Mouse (Mus musculus) intestine, postnatal 0 days (tissue): ENCODE measurements at regions not wholly inside any gene's neighbourhood (a gene's known extent, or its start where the extent isn't known, plus 50 kb on each side); places are given as distances from the start of the nearest gene placed in this dataset.

Experiments used
- ATAC-seq: fragments of 200-750 bp; cut with Nextera tagmentation; 2 replicates; pipeline ENCODE4 v1.8.0; 2017; ENCODE audit warnings: mild to moderate bottlenecking, moderate TSS enrichment, moderate library complexity
- H3K27ac ChIP-seq: fragments of 300-500 bp; sonication (generic); 2 replicates; pipeline ENCODE4 v1.5.1; 2014; ENCODE audit warnings: mild to moderate bottlenecking, low read depth, low read length, moderate library complexity
- H3K27me3 ChIP-seq: fragments of 300-500 bp; sonication (generic); replicated peaks from 2 replicates; pipeline ENCODE4 v1.6.1; 2014; ENCODE audit warnings: low read length, mixed read lengths; ENCODE audit not compliant: control insufficient read depth, insufficient read depth
- H3K36me3 ChIP-seq: fragments of 300-500 bp; sonication (generic); 2 replicates; pipeline ENCODE4 v1.6.1; 2014; ENCODE audit warnings: mild to moderate bottlenecking, moderate library complexity; ENCODE audit not compliant: control insufficient read depth, insufficient read depth
- H3K4me1 ChIP-seq: fragments of 300-500 bp; sonication (generic); replicated peaks from 2 replicates; pipeline ENCODE4 v1.6.1; 2014; ENCODE audit warnings: antibody characterized with exemption, low read length, mixed read lengths; ENCODE audit not compliant: control insufficient read depth, insufficient read depth
- H3K4me2 ChIP-seq: fragments of 300-500 bp; sonication (generic); replicated peaks from 2 replicates; pipeline ENCODE4 v1.6.1; 2014; ENCODE audit warnings: low read depth, mild to moderate bottlenecking, moderate library complexity
- H3K4me3 ChIP-seq: fragments of 300-500 bp; sonication (generic); 2 replicates; pipeline ENCODE4 v1.5.1; 2014; ENCODE audit warnings: low read depth, low read length
- H3K9ac ChIP-seq: fragments of 300-500 bp; sonication (generic); 2 replicates; pipeline ENCODE4 v1.6.1; 2014; ENCODE audit warnings: mild to moderate bottlenecking, low read depth, low read length
- H3K9me3 ChIP-seq: fragments of 300-500 bp; sonication (generic); 2 replicates; pipeline ENCODE4 v1.6.1; 2016; ENCODE audit warnings: mixed run types; ENCODE audit not compliant: control insufficient read depth
- CTCF ChIP-seq: sonication (generic); IDR thresholded peaks from 2 replicates; pipeline ENCODE4 v1.5.1; 2016; ENCODE audit warnings: low read depth, mild to moderate bottlenecking, control low read depth, antibody characterized with exemption, moderate library complexity
- WGBS: fragments of 180-500 bp; shearing (Covaris S2); extraction: QIAGEN DNeasy Blood & Tissue Kit; methylation state at CpG from one replicate; pipeline ENCODE4 v1.1.7; 2014; 5-methylcytosine and 5-hydroxymethylcytosine counted together

DNA sequence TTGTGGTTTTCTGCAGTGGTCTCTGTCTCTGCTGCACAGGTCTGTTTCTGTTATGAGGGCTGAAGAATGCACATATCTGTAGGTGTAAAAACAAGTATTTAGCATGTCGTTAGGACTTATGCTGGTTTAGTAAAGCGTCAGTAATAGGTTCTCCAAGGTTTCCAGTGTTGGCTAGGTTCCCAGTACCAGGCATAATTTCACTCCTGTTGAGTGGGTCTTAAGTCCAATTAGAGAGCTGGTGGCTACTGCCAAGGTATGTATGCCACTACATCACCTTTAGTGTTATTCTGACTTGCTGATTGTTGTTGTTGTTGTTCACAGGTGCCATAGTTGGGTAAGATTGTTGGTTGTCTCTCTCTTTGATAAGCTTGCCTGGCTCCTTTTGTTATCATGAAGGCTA, 302.3 kb upstream of the Pard3b start:
- H3K36me3 ChIP-seq, result no peaks in the 10 kb centered on the region
- H3K4me2 ChIP-seq, result no peak overlapping the region
- no peak overlapping the region for H3K27ac ChIP-seq
- H3K4me1 ChIP-seq, result no peaks in the 10 kb centered on the region
- WGBS, result 83% methylated on average over 2 of the region's 2 CpGs
- H3K27me3 ChIP-seq, result no peaks in the 10 kb centered on the region
- H3K9ac ChIP-seq, result no peak overlapping the region
- H3K4me3 ChIP-seq, result no peak overlapping the region
- no peaks in the 10 kb centered on the region for H3K9me3 ChIP-seq
- ATAC-seq, result no peak
- TF ChIP-seq CTCF, result no peak

DNA sequence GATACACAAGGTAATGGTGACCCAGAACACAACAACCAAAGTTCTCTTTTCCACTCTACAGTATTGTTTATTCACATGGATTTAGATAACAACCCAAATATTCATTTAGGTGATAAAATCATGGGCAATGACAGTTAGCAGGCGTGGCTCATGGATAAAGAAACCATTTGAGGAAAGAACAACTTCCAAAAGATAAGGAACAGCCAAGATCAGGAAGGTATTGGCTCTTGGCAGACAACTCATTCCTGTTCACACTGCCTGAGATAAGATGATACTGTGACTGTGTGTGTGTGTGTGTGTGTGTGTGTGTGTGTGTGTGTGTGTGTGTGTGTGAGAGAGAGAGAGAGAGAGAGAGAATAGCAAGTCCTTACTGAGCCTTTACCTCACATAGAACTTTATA, 285.7 kb upstream of the Pard3b start:
- no peaks in the 10 kb centered on the region for H3K9me3 ChIP-seq
- TF ChIP-seq CTCF, result no peak
- no peak for ATAC-seq
- no peaks in the 10 kb centered on the region for H3K4me1 ChIP-seq
- no peak overlapping the region for H3K9ac ChIP-seq
- 32% methylated on average over 1 of the region's 1 CpGs for WGBS
- no peaks in the 10 kb centered on the region for H3K36me3 ChIP-seq
- no peak overlapping the region for H3K27ac ChIP-seq
- H3K4me3 ChIP-seq, result no peak overlapping the region
- no peaks in the 10 kb centered on the region for H3K27me3 ChIP-seq
- no peak overlapping the region for H3K4me2 ChIP-seq

GRCm38 (mm10) chr1:61353481-61353880, 285.1 kb upstream of the Pard3b start:
- Histone ChIP-seq H3K27ac (no peak overlapping the region), H3K4me3 (no peak overlapping the region), H3K36me3 (no peaks in the 10 kb centered on the region), H3K4me1 (no peaks in the 10 kb centered on the region), H3K27me3 (no peaks in the 10 kb centered on the region), H3K9ac (no peak overlapping the region), H3K4me2 (no peak overlapping the region), H3K9me3 (no peaks in the 10 kb centered on the region)
- ATAC-seq, result no peak
- no peak for TF ChIP-seq CTCF
- 50% methylated on average over 3 of the region's 3 CpGs for WGBS

DNA sequence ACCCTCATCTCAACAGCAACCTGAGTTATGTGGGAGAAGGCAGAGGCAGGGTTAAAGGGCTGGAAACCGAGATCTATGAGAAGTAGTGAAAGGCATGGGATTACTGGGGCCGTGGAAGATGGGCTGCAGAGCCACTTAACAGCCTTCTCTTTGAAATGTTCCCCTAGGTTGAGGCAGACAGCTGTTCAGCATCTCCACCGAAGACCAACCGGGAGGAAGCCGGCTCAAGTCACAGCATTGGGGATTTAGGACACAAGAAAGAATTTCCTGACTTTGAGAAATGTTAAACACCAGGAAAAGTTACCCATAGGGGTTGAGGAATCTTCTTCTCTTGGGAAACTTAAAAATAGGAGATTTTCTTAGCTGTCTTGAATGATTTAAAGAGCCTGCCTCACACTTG, 283.4 kb upstream of the Pard3b start:
- Histone ChIP-seq H3K27me3 (no peaks in the 10 kb centered on the region), H3K9ac (no peak overlapping the region), H3K4me2 (no peak overlapping the region), H3K36me3 (no peaks in the 10 kb centered on the region), H3K27ac (no peak overlapping the region), H3K9me3 (no peaks in the 10 kb centered on the region), H3K4me1 (no peaks in the 10 kb centered on the region), H3K4me3 (no peak overlapping the region)
- 44% methylated on average over 5 of the region's 5 CpGs for WGBS
- TF ChIP-seq CTCF, result no peak
- no peak for ATAC-seq

GRCm38 (mm10) chr1:61359011-61359930, 279.4 kb upstream of the Pard3b start:
- no peaks in the 10 kb centered on the region for H3K36me3 ChIP-seq
- no peaks in the 10 kb centered on the region for H3K9me3 ChIP-seq
- H3K4me2 ChIP-seq, result no peak overlapping the region
- TF ChIP-seq CTCF, result no peak
- H3K4me3 ChIP-seq, result no peak overlapping the region
- no peak overlapping the region for H3K27ac ChIP-seq
- WGBS, result 72% methylated on average over 19 of the region's 19 CpGs
- no peaks in the 10 kb centered on the region for H3K27me3 ChIP-seq
- H3K4me1 ChIP-seq, result no peaks in the 10 kb centered on the region
- no peak overlapping the region for H3K9ac ChIP-seq
- no peak for ATAC-seq

DNA sequence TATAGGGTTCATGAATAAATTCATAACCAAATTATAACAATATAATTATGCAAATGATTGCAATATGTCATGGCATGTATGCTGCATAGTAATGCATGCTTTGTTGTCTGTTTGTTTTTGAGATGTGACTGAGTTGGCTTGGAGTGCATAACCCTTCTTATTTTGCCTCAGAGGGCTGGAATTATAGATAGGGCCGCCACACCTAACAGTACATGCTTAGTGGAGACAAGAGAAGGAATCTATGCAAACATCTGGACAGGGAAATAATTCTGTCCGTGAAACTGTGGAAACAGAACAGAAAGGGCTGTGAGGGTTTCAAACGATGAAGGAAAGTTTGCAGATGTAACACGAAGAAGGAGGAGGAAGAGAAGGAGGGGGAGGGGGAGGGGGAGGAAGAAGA, 266.0 kb upstream of the Pard3b start:
- ATAC-seq, result no peak
- no peak overlapping the region for H3K4me3 ChIP-seq

More for the DNA sequence above, 266.0 kb upstream of the Pard3b start:
- no peaks in the 10 kb centered on the region for H3K36me3 ChIP-seq
- TF ChIP-seq CTCF, result no peak
- WGBS, result 52% methylated on average over 4 of the region's 4 CpGs
- H3K27me3 ChIP-seq, result no peaks in the 10 kb centered on the region
- no peak overlapping the region for H3K9ac ChIP-seq
- H3K4me2 ChIP-seq, result no peak overlapping the region
- no peak overlapping the region for H3K27ac ChIP-seq
- H3K4me1 ChIP-seq, result no peaks in the 10 kb centered on the region
- no peaks in the 10 kb centered on the region for H3K9me3 ChIP-seq
